Mouse (Mus musculus) adrenal gland, adult (tissue): ENCODE results near the gene Gm13276.
A peak's percentile ranks its signal among the peaks of the same experiment; 100 is the strongest.
"Not testable (repeated sequence)": the region's sequence is repeated elsewhere in the genome, so short reads cannot be mapped to it uniquely, and the experiment has no call there.

Experiments used
- DNase-seq, 2 experiments: peaks; one replicate each; pipeline ENCODE4 v3.0.0; 2022 to 2023; ENCODE audit warnings: low spot score in 1 of 2; ENCODE audit not compliant: inconsistent age in 2 of 2

The Gm13276 gene

GRCm38 (mm10) chr4:88781831-88782230 is 3.7 kb upstream of the Gm13276 start, which contains the start of gene Ifnz:
TSS of gene Ifnz (plus strand) at chr4:88782131.
- peak in 1 of 2 experiments; percentile 10 for DNase-seq

- DNase-seq: peak; percentile 50 to 68
These were observed 3.2 kb upstream of the Gm13276 start for GRCm38 (mm10) chr4:88782335-88782734.

- peak; percentile 72 to 84 for DNase-seq
These were observed 2.9 kb downstream of the Gm13276 start, which contains the start of gene Gm13277 for GRCm38 (mm10) chr4:88788402-88788801. TSS of gene Gm13277 (plus strand) at chr4:88788632.

GRCm38 (mm10) chr4:88791250-88791649 is 5.7 kb downstream of the Gm13276 start, which contains the start of gene Gm13278:
TSS of gene Gm13278 (plus strand) at chr4:88791550.
- not testable (repeated sequence) for DNase-seq

- DNase-seq: peak; percentile 78 to 97
These were observed 8.6 kb downstream of the Gm13276 start, which contains the start of gene Gm13275 for GRCm38 (mm10) chr4:88793936-88794675. TSS of gene Gm13275 (plus strand) at chr4:88794487.

GRCm38 (mm10) chr4:88797097-88797496 is 11.6 kb downstream of the Gm13276 start, which contains the start of gene Gm13279:
TSS of gene Gm13279 (plus strand) at chr4:88797397.
- not testable (repeated sequence) for DNase-seq

GRCm38 (mm10) chr4:88799365-88799764 is 13.9 kb downstream of the Gm13276 start, which contains the start of gene Gm13285:
TSS of gene Gm13285 (plus strand) at chr4:88799665.
- peak in 1 of 2 experiments; percentile 22 for DNase-seq

GRCm38 (mm10) chr4:88802954-88803353 is 17.4 kb downstream of the Gm13276 start, which contains the start of gene Gm13287:
TSS of gene Gm13287 (plus strand) at chr4:88803254.
- DNase-seq: not testable (repeated sequence)

- not testable (repeated sequence) for DNase-seq
These were observed 19.7 kb downstream of the Gm13276 start, which contains the start of gene Gm13288 for GRCm38 (mm10) chr4:88805231-88805630. TSS of gene Gm13288 (plus strand) at chr4:88805531.

GRCm38 (mm10) chr4:88805761-88806160 is 20.3 kb downstream of the Gm13276 start:
- peak; percentile 56 to 76 for DNase-seq

- no peak for DNase-seq
These were observed 30.4 kb downstream of the Gm13276 start, which contains the start of gene Ifna7 for GRCm38 (mm10) chr4:88815928-88816327. TSS of gene Ifna7 (plus strand) at chr4:88816228.

GRCm38 (mm10) chr4:88819659-88820058 is 34.1 kb downstream of the Gm13276 start, which contains the start of gene Ifna11:
TSS of gene Ifna11 (plus strand) at chr4:88819959.
- DNase-seq: no peak

GRCm38 (mm10) chr4:88822995-88823394 is 37.5 kb downstream of the Gm13276 start:
- peak in 1 of 2 experiments; percentile 32 for DNase-seq

GRCm38 (mm10) chr4:88827116-88827515 is 41.6 kb downstream of the Gm13276 start, which contains the start of gene Ifna6:
TSS of gene Ifna6 (plus strand) at chr4:88827416.
- not testable (repeated sequence) for DNase-seq

- DNase-seq: peak in 1 of 2 experiments; percentile 41
These were observed 45.0 kb downstream of the Gm13276 start for GRCm38 (mm10) chr4:88830523-88830922.

- DNase-seq: not testable (repeated sequence)
These were observed 49.7 kb downstream of the Gm13276 start, which contains the start of gene Ifna5 for GRCm38 (mm10) chr4:88835225-88835624. TSS of gene Ifna5 (plus strand) at chr4:88835525.
